Mouse (Mus musculus): ENCODE measurements around the gene Soga1. TPM values are rescaled to one million over a fixed set of nuclear protein-coding genes. Genes with fewer than 3 reads are reported as not detected.

Soga1 gene
- total RNA-seq, 1 experiment, result 11.8 TPM

- TF ChIP-seq MAFK (IDR thresholded peaks at IDR 0.05; ENCODE audit: insufficient read depth, low read depth, low read length) (no peak), ZNF384 (IDR thresholded peaks at IDR 0.05; ENCODE audit: low read depth, low read length) (no peak), HCFC1 (IDR thresholded peaks at IDR 0.05; ENCODE audit: borderline replicate concordance, insufficient read depth, low read length) (no peak), ZC3H11A (IDR thresholded peaks at IDR 0.05; ENCODE audit: borderline replicate concordance, low read depth, low read length) (no peak), CHD2 (IDR thresholded peaks at IDR 0.05; ENCODE audit: low read depth, low read length) (no peak)
- in situ Hi-C loops (cut with MboI; ENCODE audit: low sequenced_read_pairs in 2 of 2, unreplicated experiment in 2 of 2), result no loop called here
- Histone ChIP-seq H3K4me1 (ENCODE audit: control insufficient read depth in 2 of 2, insufficient read depth in 2 of 2, low read length in 2 of 2, poor library complexity in 1 of 2) (peaks cover 7 to 9% of the 10 kb centered on the region in 2 experiments; a peak in 2 of 4 replicates), H3K9me3 (ENCODE audit: control insufficient read depth, insufficient read depth, low read depth, low read length) (no peaks in the 10 kb centered on the region), H3K4me3 (ENCODE audit: insufficient read depth in 1 of 2, low read depth in 1 of 2, low read length in 2 of 2, poor library complexity in 1 of 2, severe bottlenecking in 1 of 2) (no peak overlapping the region), H3K27ac (ENCODE audit: insufficient read depth, low read depth, low read length, poor library complexity, severe bottlenecking) (no peak overlapping the region), H3K9ac (ENCODE audit: insufficient read depth, low read depth, low read length, poor library complexity, severe bottlenecking) (no peak overlapping the region), H3K36me3 (ENCODE audit: control insufficient read depth, insufficient read depth, low read length, poor library complexity, severe bottlenecking) (no peaks in the 10 kb centered on the region)
- DNase-seq (ENCODE audit: low read depth, low spot score), result no peak
These were observed 99.0 kb downstream of the Soga1 start for GRCm38 (mm10) chr2:156980059-156980458.

GRCm38 (mm10) chr2:156976711-156977110 is 102.3 kb downstream of the Soga1 start:
- Histone ChIP-seq H3K4me1 (ENCODE audit: control insufficient read depth in 2 of 2, insufficient read depth in 2 of 2, low read length in 2 of 2, poor library complexity in 1 of 2) (peaks cover 3 to 5% of the 10 kb centered on the region in 2 experiments; a peak in 1 of 4 replicates), H3K4me3 (ENCODE audit: insufficient read depth in 1 of 2, low read depth in 1 of 2, low read length in 2 of 2, poor library complexity in 1 of 2, severe bottlenecking in 1 of 2) (no peak overlapping the region), H3K9ac (ENCODE audit: insufficient read depth, low read depth, low read length, poor library complexity, severe bottlenecking) (no peak overlapping the region), H3K36me3 (ENCODE audit: control insufficient read depth, insufficient read depth, low read length, poor library complexity, severe bottlenecking) (no peaks in the 10 kb centered on the region), H3K9me3 (ENCODE audit: control insufficient read depth, insufficient read depth, low read depth, low read length) (no peaks in the 10 kb centered on the region), H3K27ac (ENCODE audit: insufficient read depth, low read depth, low read length, poor library complexity, severe bottlenecking) (no peak overlapping the region)
- in situ Hi-C loops (cut with MboI; ENCODE audit: low sequenced_read_pairs in 2 of 2, unreplicated experiment in 2 of 2), result no loop called here
- TF ChIP-seq ZC3H11A (IDR thresholded peaks at IDR 0.05; ENCODE audit: borderline replicate concordance, low read depth, low read length) (no peak), HCFC1 (IDR thresholded peaks at IDR 0.05; ENCODE audit: borderline replicate concordance, insufficient read depth, low read length) (no peak), ZNF384 (IDR thresholded peaks at IDR 0.05; ENCODE audit: low read depth, low read length) (no peak), MAFK (IDR thresholded peaks at IDR 0.05; ENCODE audit: insufficient read depth, low read depth, low read length) (no peak), CHD2 (IDR thresholded peaks at IDR 0.05; ENCODE audit: low read depth, low read length) (no peak)
- no peak for DNase-seq (ENCODE audit: low read depth, low spot score)

- no peak for DNase-seq (ENCODE audit: low read depth, low spot score)
- Histone ChIP-seq H3K9me3 (ENCODE audit: control insufficient read depth, insufficient read depth, low read depth, low read length) (no peaks in the 10 kb centered on the region), H3K36me3 (ENCODE audit: control insufficient read depth, insufficient read depth, low read length, poor library complexity, severe bottlenecking) (no peaks in the 10 kb centered on the region), H3K4me1 (ENCODE audit: control insufficient read depth in 2 of 2, insufficient read depth in 2 of 2, low read length in 2 of 2, poor library complexity in 1 of 2) (no peaks in the 10 kb centered on the region), H3K27ac (ENCODE audit: insufficient read depth, low read depth, low read length, poor library complexity, severe bottlenecking) (no peak overlapping the region), H3K4me3 (ENCODE audit: insufficient read depth in 1 of 2, low read depth in 1 of 2, low read length in 2 of 2, poor library complexity in 1 of 2, severe bottlenecking in 1 of 2) (no peak overlapping the region), H3K9ac (ENCODE audit: insufficient read depth, low read depth, low read length, poor library complexity, severe bottlenecking) (no peak overlapping the region)
- in situ Hi-C loops (cut with MboI; ENCODE audit: low sequenced_read_pairs in 2 of 2, unreplicated experiment in 2 of 2), result no loop called here
- TF ChIP-seq ZNF384 (IDR thresholded peaks at IDR 0.05; ENCODE audit: low read depth, low read length) (no peak), MAFK (IDR thresholded peaks at IDR 0.05; ENCODE audit: insufficient read depth, low read depth, low read length) (no peak), HCFC1 (IDR thresholded peaks at IDR 0.05; ENCODE audit: borderline replicate concordance, insufficient read depth, low read length) (no peak), ZC3H11A (IDR thresholded peaks at IDR 0.05; ENCODE audit: borderline replicate concordance, low read depth, low read length) (no peak), CHD2 (IDR thresholded peaks at IDR 0.05; ENCODE audit: low read depth, low read length) (no peak)
These were observed 104.1 kb downstream of the Soga1 start for GRCm38 (mm10) chr2:156974967-156975366.

- in situ Hi-C loops (cut with MboI; ENCODE audit: low sequenced_read_pairs in 2 of 2, unreplicated experiment in 2 of 2), result no loop called here
- H3K4me3 ChIP-seq (ENCODE audit: insufficient read depth in 1 of 2, low read depth in 1 of 2, low read length in 2 of 2, poor library complexity in 1 of 2, severe bottlenecking in 1 of 2), result no peak overlapping the region
- H3K27ac ChIP-seq (ENCODE audit: insufficient read depth, low read depth, low read length, poor library complexity, severe bottlenecking), result no peak overlapping the region
- TF ChIP-seq MAFK (IDR thresholded peaks at IDR 0.05; ENCODE audit: insufficient read depth, low read depth, low read length) (no peak), ZNF384 (IDR thresholded peaks at IDR 0.05; ENCODE audit: low read depth, low read length) (no peak), ZC3H11A (IDR thresholded peaks at IDR 0.05; ENCODE audit: borderline replicate concordance, low read depth, low read length) (no peak), HCFC1 (IDR thresholded peaks at IDR 0.05; ENCODE audit: borderline replicate concordance, insufficient read depth, low read length) (no peak), CHD2 (IDR thresholded peaks at IDR 0.05; ENCODE audit: low read depth, low read length) (no peak)
- no peak overlapping the region for H3K9ac ChIP-seq (ENCODE audit: insufficient read depth, low read depth, low read length, poor library complexity, severe bottlenecking)
- H3K36me3 ChIP-seq (ENCODE audit: control insufficient read depth, insufficient read depth, low read length, poor library complexity, severe bottlenecking), result no peaks in the 10 kb centered on the region
- H3K9me3 ChIP-seq (ENCODE audit: control insufficient read depth, insufficient read depth, low read depth, low read length), result no peaks in the 10 kb centered on the region
- no peak for DNase-seq (ENCODE audit: low read depth, low spot score)
- peaks cover 4% of the 10 kb centered on the region in 2 experiments; a peak in 2 of 4 replicates for H3K4me1 ChIP-seq (ENCODE audit: control insufficient read depth in 2 of 2, insufficient read depth in 2 of 2, low read length in 2 of 2, poor library complexity in 1 of 2)
These were observed 105.5 kb downstream of the Soga1 start for GRCm38 (mm10) chr2:156973316-156974100.

Data from ES-E14 (cell line).